Mouse (Mus musculus) neural tube, embryonic 15.5 days (tissue): Measurements from ENCODE around the gene Tnfaip8l2. TPM values are rescaled to one million over a fixed set of nuclear protein-coding genes. Genes with fewer than 3 reads are reported as not detected.
"Not testable (repeated sequence)": the region's sequence is repeated elsewhere in the genome, so short reads cannot be mapped to it uniquely, and the experiment has no call there.

Experiments
- ATAC-seq: fragments of 200-750 bp; cut with Nextera tagmentation; 2 replicates; pipeline ENCODE4 v1.8.0; 2017; ENCODE audit warnings: mild to moderate bottlenecking, moderate TSS enrichment, moderate library complexity; ENCODE audit not compliant: low FRiP score
- H3K27ac ChIP-seq: fragments of 300-500 bp; sonication (generic); replicated peaks from 2 replicates; pipeline ENCODE4 v1.5.1; 2015; ENCODE audit warnings: mild to moderate bottlenecking, inconsistent platforms
- H3K27me3 ChIP-seq: fragments of 300-500 bp; sonication (generic); replicated peaks from 2 replicates; pipeline ENCODE4 v1.6.1; 2015; ENCODE audit warnings: inconsistent platforms
- H3K36me3 ChIP-seq: fragments of 300-500 bp; sonication (generic); 2 replicates; pipeline ENCODE4 v1.6.1; 2015; ENCODE audit warnings: inconsistent platforms
- H3K4me1 ChIP-seq: fragments of 300-500 bp; sonication (generic); 2 replicates; pipeline ENCODE4 v1.6.1; 2015; ENCODE audit warnings: inconsistent platforms
- H3K4me2 ChIP-seq: fragments of 300-500 bp; sonication (generic); 2 replicates; pipeline ENCODE4 v1.6.1; 2015; ENCODE audit warnings: inconsistent platforms, mild to moderate bottlenecking, moderate library complexity
- H3K4me3 ChIP-seq: fragments of 300-500 bp; sonication (generic); replicated peaks from 2 replicates; pipeline ENCODE4 v1.5.1; 2015; ENCODE audit warnings: mild to moderate bottlenecking, inconsistent platforms
- H3K9ac ChIP-seq: fragments of 300-500 bp; sonication (generic); replicated peaks from 2 replicates; pipeline ENCODE4 v1.6.1; 2015; ENCODE audit warnings: mild to moderate bottlenecking, inconsistent platforms
- H3K9me3 ChIP-seq: fragments of 300-500 bp; sonication (generic); replicated peaks from 2 replicates; pipeline ENCODE4 v1.6.1; 2016; ENCODE audit warnings: inconsistent platforms
- WGBS: fragments of 180-500 bp; shearing (Covaris S2); methylation state at CpG from one replicate; pipeline ENCODE4 v1.1.7; 2015; ENCODE audit warnings: mixed read lengths; 5-methylcytosine and 5-hydroxymethylcytosine counted together
- polyA plus RNA-seq: library from polyadenylated mRNA; unstranded; fragments of >200 nt; fragmentation: Nextera tagmentation; extraction: Ambion mirVana; gene quantifications from 2 replicates; pipeline ENCODE4 v1.2.1, GENCODE M21; 2015

The Tnfaip8l2 gene
- polyA plus RNA-seq, 1 experiment from 2014 or later, result 3.0 TPM

DNA sequence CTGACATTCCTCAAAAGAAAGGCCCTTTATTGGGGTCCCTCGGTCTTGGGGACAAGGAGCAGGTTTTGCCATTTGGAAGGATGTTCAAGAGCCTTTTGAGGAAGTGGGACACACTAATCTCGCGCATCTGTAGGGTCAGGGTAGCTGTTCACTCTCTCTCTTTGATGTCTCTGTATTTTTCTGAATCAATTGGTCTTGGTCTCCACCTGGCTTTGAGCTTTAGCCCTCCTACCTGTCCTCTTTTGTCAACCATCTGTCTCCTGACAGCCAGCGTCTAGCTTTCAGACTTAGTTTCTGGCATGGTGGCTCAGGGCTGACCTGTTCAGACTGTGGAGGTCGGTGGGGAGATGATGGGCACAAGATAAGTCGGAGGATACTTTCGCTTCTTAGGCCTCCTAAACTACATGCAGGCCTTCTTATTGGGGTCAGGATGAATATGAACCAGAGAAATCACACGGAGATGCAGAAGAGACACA, 17.4 kb upstream of the Tnfaip8l2 start:
- 13% methylated on average over 8 of the region's 8 CpGs for WGBS
- no peak for ATAC-seq

DNA sequence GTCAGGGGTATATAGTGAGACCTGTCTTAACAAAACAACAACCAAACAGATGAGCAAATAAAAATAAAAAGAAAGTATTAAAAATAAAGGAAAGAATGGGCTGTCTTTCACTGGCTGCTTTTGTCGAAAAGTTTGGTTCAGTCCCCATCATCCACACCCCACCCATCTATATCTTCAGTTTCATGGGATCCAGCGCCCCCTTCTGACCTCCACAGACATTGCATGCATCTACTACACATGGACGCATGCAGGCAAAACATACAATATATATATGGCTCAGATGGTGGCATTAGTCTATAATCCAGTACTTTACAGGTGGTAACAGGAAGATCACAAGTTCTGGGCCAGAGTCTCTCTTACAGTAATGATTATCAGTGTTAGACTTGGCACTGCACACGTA, 11.7 kb upstream of the Tnfaip8l2 start:
- H3K4me1 ChIP-seq, result no peaks in the 10 kb centered on the region
- 51% methylated on average over 4 of the region's 4 CpGs for WGBS

More for the DNA sequence above, 17.4 kb upstream of the Tnfaip8l2 start:
- peak overlapping the region; percentile 69 for H3K4me3 ChIP-seq
- H3K4me1 ChIP-seq, result peaks cover 40% of the 10 kb centered on the region
- peak overlapping the region; percentile 69 for H3K4me2 ChIP-seq
- 0 out of 2 replicates have a peak, but pooled peaks cover 3% of the 10 kb centered on the region for H3K36me3 ChIP-seq
- H3K9ac ChIP-seq, result peak overlapping the region; percentile 59
- H3K27me3 ChIP-seq, result no peaks in the 10 kb centered on the region
- no peaks in the 10 kb centered on the region for H3K9me3 ChIP-seq
- peak overlapping the region; percentile 70 for H3K27ac ChIP-seq

DNA sequence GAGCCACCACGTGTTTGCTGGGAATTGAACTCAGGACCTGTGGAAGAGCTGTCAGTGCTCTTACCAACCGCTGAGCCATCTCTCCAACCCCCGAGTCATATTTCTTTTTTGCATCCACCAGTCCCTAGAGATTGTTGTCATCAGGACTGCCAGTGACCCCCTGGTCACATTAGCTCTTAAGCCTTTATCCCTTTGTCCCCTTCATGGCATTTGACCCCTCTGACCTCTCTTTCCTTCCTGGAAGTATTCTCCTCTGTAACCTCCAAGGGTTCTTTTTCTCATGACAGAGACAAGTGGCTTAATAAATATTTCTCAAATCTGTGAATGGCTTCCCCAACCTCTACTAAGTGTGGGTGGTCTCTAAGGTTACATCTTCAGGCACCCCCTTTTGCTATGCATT, 5.8 kb upstream of the Tnfaip8l2 start:
- Histone ChIP-seq H3K36me3 (no peaks in the 10 kb centered on the region), H3K4me3 (no peak overlapping the region), H3K9me3 (no peaks in the 10 kb centered on the region), H3K27me3 (no peaks in the 10 kb centered on the region), H3K4me2 (no peak overlapping the region), H3K4me1 (no peaks in the 10 kb centered on the region), H3K9ac (no peak overlapping the region), H3K27ac (no peak overlapping the region)
- no peak for ATAC-seq
- WGBS, result 30% methylated on average over 3 of the region's 3 CpGs

More for the DNA sequence above, 11.7 kb upstream of the Tnfaip8l2 start:
- H3K27me3 ChIP-seq, result no peaks in the 10 kb centered on the region
- H3K4me2 ChIP-seq, result no peak overlapping the region
- no peak overlapping the region for H3K27ac ChIP-seq
- H3K9me3 ChIP-seq, result no peaks in the 10 kb centered on the region
- no peak overlapping the region for H3K4me3 ChIP-seq
- H3K9ac ChIP-seq, result no peak overlapping the region
- no peaks in the 10 kb centered on the region for H3K36me3 ChIP-seq
- no peak for ATAC-seq

DNA sequence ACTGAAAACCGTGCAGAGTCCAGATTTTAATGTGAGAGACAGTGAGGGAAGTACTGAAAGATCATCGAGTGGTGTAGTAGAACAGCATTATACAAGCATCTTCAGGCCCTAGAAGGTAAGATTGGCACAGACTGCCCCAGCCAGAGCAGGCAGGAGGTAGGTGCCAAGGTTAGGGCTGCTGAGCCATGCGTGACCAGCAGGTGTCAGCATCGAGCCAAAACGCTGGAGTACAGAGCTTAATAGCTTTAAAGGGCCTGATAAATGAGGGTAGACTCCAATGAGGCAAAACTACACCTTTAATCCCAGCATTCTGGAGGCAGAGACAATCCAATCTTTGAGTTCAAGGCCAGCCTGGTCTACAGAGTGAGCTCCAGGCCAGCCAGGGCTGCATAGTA, 454 bp upstream of the Tnfaip8l2 start:
- Histone ChIP-seq H3K4me2 (no peak overlapping the region), H3K9me3 (no peaks in the 10 kb centered on the region), H3K36me3 (peaks cover 19% of the 10 kb centered on the region), H3K4me1 (no peaks in the 10 kb centered on the region), H3K9ac (no peak overlapping the region), H3K27me3 (no peaks in the 10 kb centered on the region), H3K4me3 (no peak overlapping the region), H3K27ac (no peak overlapping the region)
- ATAC-seq, result peak; percentile 83
- 10% methylated on average over 5 of the region's 5 CpGs for WGBS

DNA sequence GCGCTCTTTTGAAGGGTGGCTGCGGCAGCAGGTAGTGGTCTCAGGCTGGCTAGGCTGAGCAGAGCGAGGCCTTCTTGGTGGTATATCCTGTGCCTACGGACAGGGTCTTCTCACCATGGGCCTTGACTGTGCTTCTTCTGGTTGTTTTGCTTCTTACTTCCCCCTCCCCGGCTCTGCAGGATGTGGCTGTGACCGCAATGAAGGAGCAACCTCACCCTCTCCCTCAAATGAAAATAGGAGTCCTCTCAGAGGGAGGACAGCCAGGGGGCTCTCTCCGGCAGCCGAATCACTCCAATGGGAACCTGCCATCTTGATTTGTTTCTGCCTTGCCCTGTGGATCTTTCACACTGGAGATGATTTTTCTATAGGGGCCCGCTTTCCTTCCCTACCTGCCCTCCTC, 686 bp downstream of the Tnfaip8l2 start:
- WGBS, result 93% methylated on average over 9 of the region's 9 CpGs
- no peak for ATAC-seq
- Histone ChIP-seq H3K4me2 (no peak overlapping the region), H3K9me3 (no peaks in the 10 kb centered on the region), H3K27me3 (no peaks in the 10 kb centered on the region), H3K36me3 (peaks cover 19% of the 10 kb centered on the region), H3K4me3 (no peak overlapping the region), H3K4me1 (peaks cover 4% of the 10 kb centered on the region; the same call in 1 of the 2 replicates), H3K9ac (no peak overlapping the region), H3K27ac (no peak overlapping the region)

DNA sequence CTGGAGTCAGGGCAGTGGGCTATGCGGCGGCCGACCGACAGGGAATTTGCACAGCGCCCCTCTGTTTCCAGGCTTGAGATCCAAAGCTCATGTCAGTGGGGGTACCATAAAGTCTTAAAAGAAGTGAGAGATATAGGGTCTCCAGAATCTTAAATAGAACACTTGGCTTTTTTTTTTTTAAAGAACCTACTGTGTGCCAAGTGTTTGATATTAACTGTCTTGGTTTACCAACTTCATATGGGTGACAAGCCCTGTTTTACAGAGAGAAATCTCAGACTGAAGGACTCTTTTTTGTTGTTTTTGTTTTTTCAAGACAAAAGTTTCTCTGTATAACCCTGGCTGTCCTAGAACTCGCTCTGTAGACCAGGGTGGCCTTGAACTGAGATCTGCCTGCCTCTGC, 1.4 kb downstream of the Tnfaip8l2 start:
- ATAC-seq, result no peak
- no peak overlapping the region for H3K4me2 ChIP-seq
- no peak overlapping the region for H3K4me3 ChIP-seq
- 90% methylated on average over 6 of the region's 6 CpGs for WGBS
- no peak overlapping the region for H3K9ac ChIP-seq
- no peak overlapping the region for H3K27ac ChIP-seq
- H3K36me3 ChIP-seq, result peaks cover 19% of the 10 kb centered on the region
- peaks cover 11% of the 10 kb centered on the region for H3K4me1 ChIP-seq
- H3K9me3 ChIP-seq, result no peaks in the 10 kb centered on the region
- no peaks in the 10 kb centered on the region for H3K27me3 ChIP-seq

DNA sequence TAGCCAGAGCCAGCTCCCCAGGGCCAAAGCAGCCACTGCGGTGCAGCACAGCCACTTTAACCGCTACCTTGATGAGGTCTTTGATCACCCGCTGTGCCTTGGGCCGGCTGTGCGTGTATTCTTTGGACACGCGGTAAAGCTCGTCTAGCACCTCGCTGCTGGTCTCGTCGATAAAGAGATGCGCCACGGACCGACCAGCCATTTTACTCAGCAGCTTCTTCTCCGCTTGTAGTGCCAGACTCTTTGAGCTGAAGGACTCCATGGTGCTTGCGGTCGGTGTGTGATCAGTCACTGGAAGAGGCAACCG, 1.9 kb downstream of the Tnfaip8l2 start:
- no peak overlapping the region for H3K4me2 ChIP-seq
- H3K36me3 ChIP-seq, result peaks cover 19% of the 10 kb centered on the region
- WGBS, result 68% methylated on average over 18 of the region's 18 CpGs
- no peak overlapping the region for H3K27ac ChIP-seq
- no peak overlapping the region for H3K9ac ChIP-seq
- H3K9me3 ChIP-seq, result no peaks in the 10 kb centered on the region
- ATAC-seq, result no peak
- no peaks in the 10 kb centered on the region for H3K27me3 ChIP-seq
- H3K4me1 ChIP-seq, result peaks cover 17% of the 10 kb centered on the region
- H3K4me3 ChIP-seq, result no peak overlapping the region

DNA sequence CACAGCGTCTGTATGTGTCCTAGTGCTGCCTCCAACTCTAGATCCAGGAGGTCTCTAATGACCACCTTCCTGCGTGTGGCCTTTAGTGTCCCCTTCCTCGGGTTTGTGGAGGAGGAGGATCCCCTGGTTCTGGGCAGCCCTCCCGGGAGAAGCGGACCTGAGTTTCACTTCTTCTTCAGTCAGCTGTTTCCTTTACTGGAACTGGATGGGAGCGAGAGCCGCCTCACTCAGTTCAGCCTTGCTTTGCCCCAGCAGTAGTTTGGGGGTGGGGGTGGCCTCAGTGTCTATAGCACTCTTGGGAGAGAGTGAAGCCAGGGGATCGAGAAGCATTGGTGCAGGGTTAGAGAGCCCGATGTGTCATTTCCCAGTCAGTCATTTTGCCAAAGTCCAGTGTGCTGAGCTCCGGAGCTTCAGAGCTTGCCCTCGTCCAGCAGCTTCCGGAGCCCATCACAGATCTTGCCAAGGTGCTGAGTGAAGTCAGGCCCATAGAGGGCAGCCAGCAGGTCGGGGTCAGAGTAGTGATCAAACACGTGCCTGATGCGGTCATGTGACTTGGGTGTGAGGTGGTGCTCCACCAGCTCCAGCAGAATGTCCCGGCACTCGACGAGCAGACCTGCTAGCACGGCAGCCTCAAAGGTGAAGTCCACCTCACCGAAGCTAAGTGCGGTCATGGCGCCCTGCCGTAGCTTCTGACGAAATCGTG, 2.4 kb downstream of the Tnfaip8l2 start:
- 79% methylated on average over 25 of the region's 25 CpGs for WGBS
- Histone ChIP-seq H3K27me3 (no peaks in the 10 kb centered on the region), H3K36me3 (peaks cover 19% of the 10 kb centered on the region), H3K4me1 (peaks cover 22% of the 10 kb centered on the region), H3K9ac (no peak overlapping the region), H3K9me3 (no peaks in the 10 kb centered on the region), H3K4me2 (no peak overlapping the region), H3K27ac (no peak overlapping the region), H3K4me3 (no peak overlapping the region)
- no peak for ATAC-seq

DNA sequence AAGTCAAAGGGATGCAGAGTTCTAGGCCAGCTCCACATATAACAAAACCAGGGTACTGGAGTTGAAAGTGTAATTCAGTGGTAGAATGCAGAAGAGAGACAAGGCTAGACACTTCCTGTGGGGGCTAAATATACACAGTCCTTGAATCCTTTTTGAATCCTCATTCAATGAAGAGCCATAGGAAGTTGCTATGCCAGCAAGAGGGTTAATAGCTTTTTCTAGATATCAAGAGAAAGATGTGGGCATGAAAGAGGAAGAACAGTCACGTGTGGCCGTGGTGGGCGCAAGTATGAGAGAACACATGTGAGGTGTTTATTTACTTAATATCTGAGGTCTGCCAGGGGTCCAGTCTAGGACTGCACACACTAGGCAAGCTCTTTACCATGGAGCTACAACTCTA, 5.8 kb downstream of the Tnfaip8l2 start:
- Histone ChIP-seq H3K9me3 (no peaks in the 10 kb centered on the region), H3K4me3 (no peak overlapping the region), H3K9ac (no peak overlapping the region), H3K27me3 (no peaks in the 10 kb centered on the region), H3K4me2 (no peak overlapping the region), H3K36me3 (peaks cover 23% of the 10 kb centered on the region), H3K27ac (no peak overlapping the region), H3K4me1 (peaks cover 31% of the 10 kb centered on the region)
- no peak for ATAC-seq
- 93% methylated on average over 3 of the region's 3 CpGs for WGBS

DNA sequence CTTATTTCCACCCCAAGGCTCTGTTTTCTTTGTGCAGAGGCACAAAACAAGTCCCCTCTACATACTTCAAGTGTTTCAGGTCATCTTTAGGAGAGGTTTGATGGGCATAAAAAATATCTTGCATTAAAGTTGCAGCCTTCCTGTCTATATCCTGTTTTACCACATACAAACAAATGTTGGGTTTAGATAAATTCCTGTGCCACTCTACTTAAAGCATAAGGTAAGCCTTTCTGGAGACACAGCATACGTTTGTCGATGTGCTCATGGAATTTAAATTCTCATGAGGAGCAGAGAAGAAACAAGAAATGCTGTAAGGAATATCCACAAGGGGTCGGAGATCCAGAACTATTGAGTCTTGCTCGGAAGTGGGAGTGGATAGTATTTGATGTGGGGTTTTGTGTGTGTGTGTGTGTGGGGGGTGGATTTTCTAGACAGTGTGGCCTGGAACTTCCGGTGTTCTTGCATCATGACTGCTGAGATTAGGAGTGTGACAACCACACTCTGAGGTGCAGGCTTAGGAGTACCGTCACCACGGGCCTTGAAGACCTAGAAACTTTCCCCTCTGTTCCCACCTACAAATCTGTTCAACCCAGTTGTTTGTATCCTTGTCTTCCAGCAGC, 6.6 kb downstream of the Tnfaip8l2 start:
- Histone ChIP-seq H3K27me3 (no peaks in the 10 kb centered on the region), H3K27ac (no peak overlapping the region), H3K9ac (no peak overlapping the region; the same call in 1 of the 2 replicates), H3K36me3 (peaks cover 24% of the 10 kb centered on the region), H3K4me1 (peaks cover 31% of the 10 kb centered on the region), H3K4me3 (peak overlapping the region; percentile 37), H3K4me2 (peak overlapping the region; percentile 62), H3K9me3 (no peaks in the 10 kb centered on the region)
- no peak for ATAC-seq
- WGBS, result 91% methylated on average over 7 of the region's 7 CpGs

DNA sequence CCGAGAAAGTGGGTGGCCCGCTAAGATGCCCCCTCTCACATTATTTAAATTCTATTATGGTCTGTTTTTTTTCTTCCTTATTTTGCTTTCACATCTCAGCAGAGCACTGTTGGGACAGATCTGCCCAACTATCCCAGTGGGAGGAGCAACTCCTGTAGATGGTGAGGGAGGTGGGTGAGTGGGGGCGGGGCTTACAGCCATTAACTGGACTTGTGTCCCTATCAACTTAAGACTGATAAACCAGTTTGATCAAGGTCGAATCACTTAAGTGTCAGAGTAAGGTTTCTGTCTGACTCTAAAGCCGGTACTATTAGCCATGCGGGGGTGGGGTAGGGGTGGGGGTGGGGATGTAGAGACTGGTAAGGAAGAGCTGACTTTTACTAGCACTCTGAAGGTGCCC, 7.1 kb downstream of the Tnfaip8l2 start:
- peaks cover 19% of the 10 kb centered on the region for H3K36me3 ChIP-seq
- H3K4me2 ChIP-seq, result peak overlapping the region; percentile 62
- H3K4me1 ChIP-seq, result peaks cover 31% of the 10 kb centered on the region
- peak; percentile 14; the same call in 1 of the 2 replicates for ATAC-seq
- 27% methylated on average over 6 of the region's 6 CpGs for WGBS
- peak overlapping the region; percentile 11 for H3K9ac ChIP-seq
- no peaks in the 10 kb centered on the region for H3K27me3 ChIP-seq
- peak overlapping the region; percentile 37 for H3K4me3 ChIP-seq
- H3K27ac ChIP-seq, result no peak overlapping the region
- no peaks in the 10 kb centered on the region for H3K9me3 ChIP-seq

DNA sequence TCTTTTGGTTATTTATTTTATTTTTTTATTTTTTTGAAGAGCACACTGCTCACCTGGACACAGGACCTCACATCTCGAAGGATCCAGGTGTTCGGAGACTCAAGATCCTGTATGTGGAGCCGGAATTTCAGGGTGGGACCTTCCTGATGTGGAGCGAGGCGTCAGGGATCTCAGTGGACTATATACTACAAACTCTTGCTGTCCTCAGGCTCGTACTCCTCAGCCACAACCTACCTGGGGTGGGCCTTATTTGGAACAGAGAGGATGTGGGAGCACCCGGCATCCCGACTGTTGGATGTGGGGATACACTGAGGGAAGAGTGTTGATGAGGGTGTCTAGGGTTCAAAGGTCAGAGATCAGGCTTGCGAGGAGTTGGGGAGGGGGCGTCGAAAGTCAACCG, 8.0 kb downstream of the Tnfaip8l2 start:
- H3K9ac ChIP-seq, H3K27ac ChIP-seq, H3K4me2 ChIP-seq, H3K9me3 ChIP-seq, H3K27me3 ChIP-seq: not testable (repeated sequence)
- peak; percentile 65 for ATAC-seq
- Histone ChIP-seq H3K4me3 (peak overlapping the region; percentile 71; the same call in 1 of the 2 replicates), H3K36me3 (peaks cover 18% of the 10 kb centered on the region), H3K4me1 (peaks cover 37% of the 10 kb centered on the region)
- WGBS, result no CpG with 5 or more reads among the region's 12 CpGs
